Mouse (Mus musculus): ENCODE results near the gene Galnt2.

DNA sequence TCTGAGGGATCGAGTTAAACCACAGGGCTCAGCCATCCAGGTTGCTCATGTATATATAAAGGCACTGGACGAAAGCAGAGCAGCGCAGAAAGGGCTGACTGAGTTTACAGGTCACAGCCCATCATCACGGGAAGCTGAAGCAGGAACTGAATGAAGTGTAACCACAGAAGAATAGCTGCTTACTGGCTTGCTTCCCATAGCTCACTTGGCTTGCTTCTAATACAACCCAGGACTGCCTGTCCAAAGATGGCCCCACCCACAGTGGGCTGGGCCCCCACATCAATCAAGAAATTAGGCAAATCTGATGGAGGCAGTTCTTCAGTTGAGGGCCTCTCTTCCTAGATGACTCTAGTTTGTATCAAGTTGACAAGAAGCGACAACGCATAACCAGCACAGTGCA is 16.4 kb downstream of the Galnt2 start:
- TF ChIP-seq CTCF (IDR thresholded peaks at IDR 0.05; ENCODE audit: low read depth) = no peak
- TF ChIP-seq EP300 (IDR thresholded peaks at IDR 0.05; ENCODE audit: low read depth) = no peak

Data from heart, postnatal 0 days (tissue).